Mouse (Mus musculus): ENCODE measurements around the gene Kcmf1. TPM values are rescaled to one million over a fixed set of nuclear protein-coding genes. Genes with fewer than 3 reads are reported as not detected.
A peak's percentile ranks its signal among the peaks of the same experiment; 100 is the strongest.

The Kcmf1 gene
- polyA plus RNA-seq, 1 experiment = 91.5 TPM

DNA sequence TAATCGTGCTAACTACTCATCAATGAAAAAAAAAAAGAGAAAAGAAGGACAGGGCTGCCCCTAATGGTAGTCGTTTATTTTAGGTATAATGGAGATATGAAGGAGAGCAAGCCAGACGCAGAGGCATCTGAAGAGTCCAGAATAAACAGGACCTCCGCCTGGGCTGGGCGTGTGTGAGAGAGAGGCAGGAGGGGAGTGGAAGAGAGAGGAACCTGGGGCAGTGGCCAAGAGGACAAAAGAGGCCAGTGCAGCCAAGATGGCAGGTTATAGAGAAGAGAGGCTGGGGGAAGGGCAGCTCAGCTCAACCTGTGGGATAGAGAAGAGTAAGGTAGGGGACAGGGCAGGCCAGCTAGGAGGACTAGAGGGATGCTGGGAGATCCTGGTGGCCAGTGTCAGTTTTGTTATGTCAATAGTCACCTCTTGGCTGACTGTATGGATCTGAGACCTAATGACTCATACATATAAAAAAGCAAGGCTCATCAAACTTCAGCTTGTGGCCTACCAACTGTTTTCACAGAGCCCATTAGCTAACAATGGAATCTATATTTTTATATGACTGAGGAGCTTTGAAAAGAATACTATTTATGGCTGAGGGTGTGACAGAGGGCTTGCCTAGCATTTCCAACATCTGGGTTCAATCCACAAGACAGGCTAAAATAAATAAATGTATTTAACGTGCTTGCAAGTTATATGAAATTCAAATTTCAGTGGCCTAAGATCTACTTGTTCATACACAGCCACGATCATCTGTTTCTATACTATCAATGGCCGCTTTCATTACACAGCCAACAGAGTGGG lies 16.9 kb downstream of the Kcmf1 start:
- Histone ChIP-seq H3K4me3 (replicated peaks) (no peak overlapping the region), H3K4me1 (peaks cover 89% of the 10 kb centered on the region), H3K9me3 (no peaks in the 10 kb centered on the region), H3K36me3 (replicated peaks; ENCODE audit: low read length) (peaks cover 4% of the 10 kb centered on the region), H3K27me3 (replicated peaks) (no peaks in the 10 kb centered on the region)
- TF ChIP-seq FLI1 (IDR thresholded peaks at IDR 0.05; ENCODE audit: low read length) = no peak
- no peak for TF ChIP-seq GATA1 (IDR thresholded peaks at IDR 0.05; ENCODE audit: borderline replicate concordance, low read length)

DNA sequence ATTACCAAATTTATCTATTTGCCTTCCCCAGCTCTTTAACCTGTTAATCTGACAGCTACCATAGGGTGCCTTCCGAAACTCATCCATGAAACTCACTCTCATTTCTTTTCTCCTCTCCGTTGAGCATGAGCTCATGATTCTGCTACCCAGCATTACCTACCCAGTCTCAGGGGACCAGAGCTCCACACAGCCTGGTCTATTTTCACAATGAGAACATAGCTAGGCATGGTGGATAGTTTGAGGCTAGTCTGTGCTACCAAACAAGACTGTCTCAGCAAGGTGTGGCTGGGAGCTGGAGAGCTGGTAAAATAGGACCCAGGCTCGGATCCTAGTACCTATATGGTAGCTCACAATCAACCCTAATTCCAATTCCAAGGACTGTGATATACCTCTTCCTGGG lies 17.6 kb downstream of the Kcmf1 start:
- peaks cover 88% of the 10 kb centered on the region for H3K4me1 ChIP-seq
- no peaks in the 10 kb centered on the region for H3K9me3 ChIP-seq
- peaks cover 4% of the 10 kb centered on the region for H3K36me3 ChIP-seq (replicated peaks; ENCODE audit: low read length)
- H3K4me3 ChIP-seq (replicated peaks) = peak overlapping the region; percentile 56
- TF ChIP-seq FLI1 (IDR thresholded peaks at IDR 0.05; ENCODE audit: low read length) = no peak
- no peak for TF ChIP-seq GATA1 (IDR thresholded peaks at IDR 0.05; ENCODE audit: borderline replicate concordance, low read length)
- H3K27me3 ChIP-seq (replicated peaks) = no peaks in the 10 kb centered on the region

DNA sequence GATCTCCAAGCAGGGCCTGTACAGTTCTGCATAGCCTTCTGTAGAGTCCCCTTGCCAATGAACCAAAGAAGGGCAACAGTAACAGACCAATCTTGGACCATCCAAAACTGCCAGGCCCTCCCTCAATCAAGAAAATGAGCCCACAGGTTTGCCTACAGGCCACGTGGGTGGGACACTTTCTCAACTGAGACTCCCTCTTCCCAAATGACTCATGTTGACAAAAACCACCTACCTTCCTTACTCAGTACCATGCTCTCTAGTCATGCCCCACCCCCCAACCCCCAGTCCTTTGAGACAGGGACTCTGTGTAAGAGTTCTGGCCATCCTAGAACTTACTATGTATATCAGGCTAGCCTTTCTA lies 18.2 kb downstream of the Kcmf1 start:
- H3K36me3 ChIP-seq (replicated peaks; ENCODE audit: low read length) = peaks cover 4% of the 10 kb centered on the region
- TF ChIP-seq GATA1 (IDR thresholded peaks at IDR 0.05; ENCODE audit: borderline replicate concordance, low read length) (no peak), FLI1 (IDR thresholded peaks at IDR 0.05; ENCODE audit: low read length) (peak; percentile 5; the same call in 1 of the 2 replicates)
- H3K9me3 ChIP-seq = no peaks in the 10 kb centered on the region
- H3K4me3 ChIP-seq (replicated peaks) = peak overlapping the region; percentile 89
- H3K4me1 ChIP-seq = peaks cover 87% of the 10 kb centered on the region
- H3K27me3 ChIP-seq (replicated peaks) = no peaks in the 10 kb centered on the region

DNA sequence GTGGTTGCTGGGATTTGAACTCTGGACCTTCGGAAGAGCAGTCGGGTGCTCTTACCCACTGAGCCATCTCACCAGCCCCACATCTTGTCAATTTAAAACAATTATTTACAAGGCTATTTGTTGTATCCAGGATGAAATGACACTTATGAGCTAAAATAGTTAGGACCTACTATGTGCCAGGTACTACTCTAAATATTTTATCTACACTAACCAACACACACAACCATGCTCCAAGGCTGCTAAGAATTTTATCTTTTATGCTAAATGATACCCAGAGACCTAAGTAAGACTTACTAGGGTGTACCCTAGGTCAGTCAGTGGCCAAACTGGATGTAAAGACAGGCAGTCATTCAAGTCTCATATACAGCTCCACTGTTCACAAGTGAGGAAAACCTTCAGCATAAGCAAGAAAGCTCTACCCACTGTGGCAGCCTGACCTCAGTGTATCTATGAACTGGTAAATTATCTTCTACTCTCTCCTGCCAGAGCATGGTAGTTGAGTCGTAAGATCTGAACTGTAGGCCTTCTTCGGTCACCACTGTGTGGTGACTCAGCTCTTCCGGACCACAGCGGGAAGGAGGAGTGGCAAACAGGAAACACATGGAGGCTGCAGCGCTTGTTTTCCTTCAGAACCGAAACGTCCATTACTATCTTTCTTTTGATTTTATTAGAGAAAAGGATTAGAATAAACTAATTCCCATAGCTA lies 18.7 kb downstream of the Kcmf1 start:
- Histone ChIP-seq H3K9me3 (no peaks in the 10 kb centered on the region), H3K4me3 (replicated peaks) (peak overlapping the region; percentile 89), H3K27me3 (replicated peaks) (no peaks in the 10 kb centered on the region), H3K36me3 (replicated peaks; ENCODE audit: low read length) (peaks cover 4% of the 10 kb centered on the region), H3K4me1 (peaks cover 82% of the 10 kb centered on the region)
- TF ChIP-seq GATA1 (IDR thresholded peaks at IDR 0.05; ENCODE audit: borderline replicate concordance, low read length) = no peak
- TF ChIP-seq FLI1 (IDR thresholded peaks at IDR 0.05; ENCODE audit: low read length) = peak; percentile 52; the same call in 1 of the 2 replicates

DNA sequence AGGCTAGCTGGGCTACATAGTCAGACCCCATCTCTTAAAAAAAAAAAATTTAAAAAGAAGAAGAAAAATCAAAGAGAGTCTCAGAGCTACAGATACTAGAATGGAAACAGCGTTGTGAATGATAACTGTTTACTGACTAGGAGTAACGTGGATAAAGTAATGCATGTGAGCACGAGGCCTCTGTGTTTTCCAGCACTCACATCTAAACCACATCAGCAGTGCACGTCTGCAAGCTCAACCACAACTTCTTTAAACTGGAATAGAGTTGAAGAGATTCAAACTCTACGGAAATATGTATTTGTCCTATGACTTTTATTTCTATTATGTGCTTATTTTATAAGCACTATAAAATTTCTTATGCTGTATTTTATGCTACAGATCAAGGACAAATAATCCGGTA lies 23.1 kb downstream of the Kcmf1 start:
- Histone ChIP-seq H3K4me1 (peaks cover 68% of the 10 kb centered on the region), H3K36me3 (replicated peaks; ENCODE audit: low read length) (peaks cover 14% of the 10 kb centered on the region), H3K4me3 (replicated peaks) (no peak overlapping the region), H3K9me3 (no peaks in the 10 kb centered on the region), H3K27me3 (replicated peaks) (no peaks in the 10 kb centered on the region)
- TF ChIP-seq GATA1 (IDR thresholded peaks at IDR 0.05; ENCODE audit: borderline replicate concordance, low read length) (no peak), FLI1 (IDR thresholded peaks at IDR 0.05; ENCODE audit: low read length) (no peak)

DNA sequence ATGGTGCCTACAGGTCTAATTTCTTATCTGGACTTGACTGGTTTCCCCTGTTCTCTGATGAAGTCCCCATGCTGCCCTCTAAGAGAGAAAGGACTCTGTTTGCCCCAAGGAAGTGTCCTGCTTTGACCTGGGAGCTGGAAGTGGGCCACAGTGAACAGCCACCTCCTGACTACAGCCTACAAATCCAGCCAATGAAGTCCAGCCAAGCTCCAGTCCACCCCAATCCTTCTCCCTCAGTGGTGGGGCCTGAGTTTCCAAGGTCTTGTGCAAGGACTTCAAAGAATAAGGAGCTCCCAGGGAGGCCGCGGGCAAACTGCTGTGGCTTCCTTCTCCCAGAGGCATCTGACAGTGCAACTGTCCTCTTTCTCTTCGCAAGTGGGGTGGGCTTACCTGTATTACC lies 26.4 kb downstream of the Kcmf1 start:
- Histone ChIP-seq H3K27me3 (replicated peaks) (no peaks in the 10 kb centered on the region), H3K4me3 (replicated peaks) (no peak overlapping the region), H3K4me1 (peaks cover 69% of the 10 kb centered on the region), H3K36me3 (replicated peaks; ENCODE audit: low read length) (peaks cover 17% of the 10 kb centered on the region), H3K9me3 (no peaks in the 10 kb centered on the region)
- TF ChIP-seq GATA1 (IDR thresholded peaks at IDR 0.05; ENCODE audit: borderline replicate concordance, low read length) (no peak), FLI1 (IDR thresholded peaks at IDR 0.05; ENCODE audit: low read length) (no peak)

DNA sequence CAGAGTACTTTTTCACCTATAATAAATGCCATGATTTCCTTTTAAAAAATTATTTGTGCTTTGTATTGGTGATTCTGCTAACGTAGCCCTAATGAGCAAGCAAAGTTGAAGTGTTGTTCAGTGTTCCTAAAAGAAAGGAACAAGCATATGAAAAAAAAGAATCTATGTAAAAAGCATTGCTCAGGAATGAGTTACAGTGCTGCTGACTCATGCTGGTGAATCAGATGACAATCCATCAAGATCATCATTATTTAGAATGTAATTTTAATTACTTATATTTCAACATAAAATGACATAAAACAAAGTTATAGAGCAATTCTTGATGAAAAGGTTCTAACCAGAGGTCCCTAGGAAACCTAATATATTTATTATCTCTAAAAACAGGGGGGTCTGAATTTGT lies 27.5 kb downstream of the Kcmf1 start:
- Histone ChIP-seq H3K27me3 (replicated peaks) (no peaks in the 10 kb centered on the region), H3K4me3 (replicated peaks) (no peak overlapping the region), H3K4me1 (peaks cover 67% of the 10 kb centered on the region), H3K36me3 (replicated peaks; ENCODE audit: low read length) (peaks cover 13% of the 10 kb centered on the region), H3K9me3 (no peaks in the 10 kb centered on the region)
- no peak for TF ChIP-seq FLI1 (IDR thresholded peaks at IDR 0.05; ENCODE audit: low read length)
- no peak for TF ChIP-seq GATA1 (IDR thresholded peaks at IDR 0.05; ENCODE audit: borderline replicate concordance, low read length)

DNA sequence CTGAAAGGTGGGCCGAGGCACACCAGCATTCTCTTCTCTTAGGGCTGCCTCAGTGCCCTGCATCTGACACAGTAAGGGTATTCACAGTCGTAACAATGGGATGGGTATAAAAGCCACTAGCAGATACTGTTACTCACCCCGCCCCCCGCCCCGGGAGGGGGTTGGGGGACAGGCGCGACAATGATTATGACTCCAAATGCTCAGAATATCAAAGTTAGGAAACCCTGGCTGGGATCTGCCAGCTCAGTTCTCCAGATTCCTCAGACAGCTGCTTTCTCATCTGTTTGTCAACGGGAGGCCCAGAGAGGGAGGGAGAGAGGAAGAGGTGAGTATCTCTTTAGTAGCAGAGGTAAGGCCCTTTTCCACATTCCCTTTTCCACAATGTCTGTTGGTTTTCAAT lies 30.2 kb downstream of the Kcmf1 start:
- no peak for TF ChIP-seq FLI1 (IDR thresholded peaks at IDR 0.05; ENCODE audit: low read length)
- no peak for TF ChIP-seq GATA1 (IDR thresholded peaks at IDR 0.05; ENCODE audit: borderline replicate concordance, low read length)
- H3K4me3 ChIP-seq (replicated peaks) = no peak overlapping the region
- H3K4me1 ChIP-seq = peaks cover 64% of the 10 kb centered on the region
- peaks cover 11% of the 10 kb centered on the region for H3K36me3 ChIP-seq (replicated peaks; ENCODE audit: low read length)
- H3K9me3 ChIP-seq = no peaks in the 10 kb centered on the region
- no peaks in the 10 kb centered on the region for H3K27me3 ChIP-seq (replicated peaks)

DNA sequence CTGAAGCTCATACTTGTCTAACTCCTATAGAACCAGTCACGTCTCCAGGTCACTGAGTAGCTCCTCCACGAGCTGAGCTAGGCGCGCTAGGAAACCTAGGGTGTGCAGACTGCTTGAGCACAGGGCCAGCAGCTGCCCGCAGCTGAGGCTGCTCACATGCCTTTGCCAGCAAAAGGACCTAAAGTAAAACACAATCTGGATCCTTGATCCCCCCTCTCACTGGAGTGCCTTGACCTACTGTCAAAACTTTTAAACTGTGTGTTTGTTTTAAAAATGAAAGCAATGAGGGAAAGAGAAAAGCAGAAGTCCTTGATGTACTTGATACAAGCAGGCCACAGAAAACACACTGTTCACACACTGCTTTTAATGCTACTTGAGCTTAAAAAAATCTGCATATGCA lies 31.1 kb downstream of the Kcmf1 start:
- H3K4me3 ChIP-seq (replicated peaks) = peak overlapping the region; percentile 62
- peaks cover 68% of the 10 kb centered on the region for H3K4me1 ChIP-seq
- TF ChIP-seq GATA1 (IDR thresholded peaks at IDR 0.05; ENCODE audit: borderline replicate concordance, low read length) = no peak
- no peak for TF ChIP-seq FLI1 (IDR thresholded peaks at IDR 0.05; ENCODE audit: low read length)
- peaks cover 18% of the 10 kb centered on the region for H3K36me3 ChIP-seq (replicated peaks; ENCODE audit: low read length)
- H3K9me3 ChIP-seq = no peaks in the 10 kb centered on the region
- no peaks in the 10 kb centered on the region for H3K27me3 ChIP-seq (replicated peaks)

DNA sequence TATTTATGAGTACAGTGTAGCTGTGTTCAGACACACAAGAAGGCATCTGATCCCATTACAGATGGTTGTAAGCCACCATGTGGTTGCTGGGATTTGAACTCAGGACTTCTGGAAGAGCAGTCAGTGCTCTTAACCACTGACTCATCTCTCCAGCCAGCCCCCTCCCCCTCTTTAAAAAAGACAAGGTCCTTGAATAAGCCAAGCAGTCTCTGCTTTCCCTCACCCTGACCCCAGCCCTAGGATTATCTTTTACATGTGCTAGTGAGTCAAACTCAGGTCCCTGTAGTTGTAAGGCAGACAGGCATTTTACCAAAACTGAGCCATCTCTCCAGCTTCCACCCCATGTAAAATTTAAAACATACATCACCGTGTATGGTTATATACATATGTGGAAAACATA lies 32.0 kb downstream of the Kcmf1 start:
- Histone ChIP-seq H3K36me3 (replicated peaks; ENCODE audit: low read length) (peaks cover 17% of the 10 kb centered on the region), H3K4me1 (peaks cover 65% of the 10 kb centered on the region), H3K9me3 (no peaks in the 10 kb centered on the region), H3K4me3 (replicated peaks) (no peak overlapping the region), H3K27me3 (replicated peaks) (no peaks in the 10 kb centered on the region)
- TF ChIP-seq FLI1 (IDR thresholded peaks at IDR 0.05; ENCODE audit: low read length) = no peak
- TF ChIP-seq GATA1 (IDR thresholded peaks at IDR 0.05; ENCODE audit: borderline replicate concordance, low read length) = no peak

All from megakaryocyte, embryonic 14.5 days (primary cell).